Comparison of ENCODE assay signal across 8 mouse cellular contexts in the genomic region with DNA sequence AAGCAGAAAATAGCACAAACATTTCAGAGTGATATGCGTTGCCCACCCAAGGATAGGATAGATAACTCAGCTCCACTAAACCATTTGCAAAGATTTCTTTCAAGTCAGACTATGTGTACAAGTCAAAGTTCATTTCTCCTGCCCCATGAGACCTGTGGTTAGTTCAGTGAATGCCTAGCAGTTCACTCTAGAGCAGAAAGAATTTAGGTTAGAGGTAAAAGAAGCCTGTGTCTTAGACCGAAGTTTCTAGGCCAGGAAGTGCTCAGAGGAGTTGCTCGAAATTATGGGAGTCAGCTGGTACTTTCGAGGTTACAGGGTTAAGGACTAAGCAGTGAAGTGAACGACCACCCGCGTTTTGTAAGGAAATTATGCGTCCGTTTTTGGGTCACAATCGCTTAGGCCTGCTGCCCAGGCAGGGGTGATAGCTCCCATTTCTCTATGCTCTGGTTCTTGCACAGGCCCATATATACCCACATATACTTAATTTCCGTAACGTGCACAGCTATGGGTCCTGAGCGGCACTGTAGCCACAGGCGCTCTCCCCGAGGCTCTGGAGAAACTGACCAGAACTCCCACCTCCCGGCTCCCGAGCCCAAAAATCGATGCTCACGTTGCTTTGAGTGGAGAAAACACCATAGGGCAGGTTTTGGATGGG. TPM values are rescaled to one million over a fixed set of nuclear protein-coding genes. Genes with fewer than 3 reads are reported as not detected.
DNase-seq lines count a peak whose midpoint lies in the region; ATAC-seq and TF ChIP-seq lines count a peak whose summit lies in the region.

No protein-coding gene starts in this region.

- H3K4me1 ChIP-seq in lung, adult 2 months (ENCODE audit: control insufficient read depth, insufficient read depth, low read length): peaks cover 6% of the 10 kb centered on the region
- H3K4me1 ChIP-seq in cortical plate, adult 2 months (ENCODE audit: control insufficient read depth, insufficient read depth, low read length): peaks cover 2% of the 10 kb centered on the region; the same call in 1 of the 2 replicates
- H3K4me1 ChIP-seq in hindbrain, embryonic 10.5 days (replicated peaks): peaks cover 19% of the 10 kb centered on the region
- peaks cover 16% of the 10 kb centered on the region for H3K4me1 ChIP-seq in liver, embryonic 16.5 days (ENCODE audit: control insufficient read depth, low read depth, low read length)
- H3K4me1 ChIP-seq in stomach, embryonic 14.5 days (ENCODE audit: control insufficient read depth, insufficient read depth, low read length): 0 out of 2 replicates have a peak, but pooled peaks cover 4% of the 10 kb centered on the region

- H3K4me3 ChIP-seq in lung, adult 2 months (replicated peaks; ENCODE audit: extremely low read depth, low read depth, low read length): peak overlapping the region; percentile 95
- peak overlapping the region; percentile 85 for H3K4me3 ChIP-seq in cortical plate, adult 2 months (ENCODE audit: insufficient read depth, low read length)
- peak overlapping the region; percentile 73 for H3K4me3 ChIP-seq in hindbrain, embryonic 10.5 days
- H3K4me3 ChIP-seq in liver, embryonic 16.5 days (ENCODE audit: low read depth, low read length): peak overlapping the region; percentile 70
- peak overlapping the region; percentile 51 for H3K4me3 ChIP-seq in stomach, embryonic 14.5 days (ENCODE audit: low read depth, low read length)

- peak overlapping the region; percentile 95 for H3K4me2 ChIP-seq in liver, embryonic 16.5 days (ENCODE audit: low read depth, low read length)
- H3K4me2 ChIP-seq in stomach, embryonic 14.5 days (replicated peaks; ENCODE audit: low read depth, low read length): peak overlapping the region; percentile 93

- WGBS in lung, adult 2 months: 11% methylated on average over 19 of the region's 19 CpGs
- 11% methylated on average over 19 of the region's 19 CpGs for whole genome bisulfite sequencing in hindbrain, embryonic 10.5 days
- WGBS in liver, embryonic 16.5 days (ENCODE audit: insufficient replicate concordance): 8% methylated on average over 19 of the region's 19 CpGs
- 9% methylated on average over 19 of the region's 19 CpGs for WGBS in stomach, embryonic 14.5 days

- TF ChIP-seq POLR2A in lung, adult 2 months (IDR thresholded peaks at IDR 0.05; ENCODE audit: borderline replicate concordance, extremely low read depth, low read depth, low read length): no peak
- TF ChIP-seq POLR2A in cortical plate, adult 2 months (IDR thresholded peaks at IDR 0.05; ENCODE audit: extremely low read depth, insufficient read depth, low read length): no peak

- TF ChIP-seq CTCF in lung, adult 2 months (IDR thresholded peaks at IDR 0.05; ENCODE audit: insufficient read depth, low read length): no peak
- TF ChIP-seq CTCF in cortical plate, adult 2 months (IDR thresholded peaks at IDR 0.05; ENCODE audit: extremely low read depth, insufficient read depth, low read length): no peak

- H3K27ac ChIP-seq in cortical plate, adult 2 months (ENCODE audit: insufficient read depth, low read length): no peak overlapping the region
- peak overlapping the region; percentile 83 for H3K27ac ChIP-seq in hindbrain, embryonic 10.5 days
- H3K27ac ChIP-seq in liver, embryonic 16.5 days (ENCODE audit: low read length): peak overlapping the region; percentile 79
- H3K27ac ChIP-seq in stomach, embryonic 14.5 days (ENCODE audit: low read length): no peak overlapping the region

- no peak for ATAC-seq in liver, embryonic 16.5 days (ENCODE audit: low read depth)
- peak; percentile 16; the same call in 1 of the 2 replicates for ATAC-seq in stomach, embryonic 14.5 days (ENCODE audit: insufficient number of reproducible peaks, insufficient read depth, low FRiP score, low read depth)

- H3K9me3 ChIP-seq in hindbrain, embryonic 10.5 days: no peaks in the 10 kb centered on the region
- no peaks in the 10 kb centered on the region for H3K9me3 ChIP-seq in liver, embryonic 16.5 days (replicated peaks; ENCODE audit: control insufficient read depth, low read length)
- no peaks in the 10 kb centered on the region for H3K9me3 ChIP-seq in stomach, embryonic 14.5 days (ENCODE audit: control insufficient read depth, low read depth, low read length)

- no peaks in the 10 kb centered on the region for H3K36me3 ChIP-seq in hindbrain, embryonic 10.5 days
- H3K36me3 ChIP-seq in liver, embryonic 16.5 days (ENCODE audit: control insufficient read depth, insufficient read depth): no peaks in the 10 kb centered on the region
- no peaks in the 10 kb centered on the region; the same call in 1 of the 2 replicates for H3K36me3 ChIP-seq in stomach, embryonic 14.5 days (ENCODE audit: control insufficient read depth, insufficient read depth, low read length)

- peak overlapping the region; percentile 71 for H3K9ac ChIP-seq in liver, embryonic 16.5 days (ENCODE audit: low read depth, low read length)
- H3K9ac ChIP-seq in stomach, embryonic 14.5 days (replicated peaks; ENCODE audit: low read depth, low read length): no peak overlapping the region

- no peak for DNase-seq in lung, adult 2 months
- DNase-seq in lung, postnatal 14 days: no peak
- DNase-seq in hindbrain, embryonic 10.5 days (ENCODE audit: low spot score): no peak
- no peak for DNase-seq in urinary bladder, postnatal 25 days (ENCODE audit: low spot score)
- no peak for DNase-seq in layer of hippocampus, adult 11-12 months (ENCODE audit: low spot score)

- no peaks in the 10 kb centered on the region; the same call in 1 of the 2 replicates for H3K27me3 ChIP-seq in hindbrain, embryonic 10.5 days (ENCODE audit: insufficient read depth, poor library complexity, severe bottlenecking)
- H3K27me3 ChIP-seq in liver, embryonic 16.5 days (ENCODE audit: control insufficient read depth, insufficient read depth, low read depth, low read length): no peaks in the 10 kb centered on the region
- no peaks in the 10 kb centered on the region for H3K27me3 ChIP-seq in stomach, embryonic 14.5 days (ENCODE audit: control insufficient read depth, insufficient read depth, low read length)

RNA-seq across cellular contexts. Expression of a gene that starts 1.4 kb away (rescaled TPM):
- 46.4 and 51.1 TPM in 2 replicates for polyA plus RNA-seq in lung, adult 2 months (2012; rRNA removed)
- 46.2 and 47.0 TPM in 2 replicates for polyA plus RNA-seq in cortical plate, adult 2 months (2012; rRNA removed)
- polyA plus RNA-seq in hindbrain, embryonic 10.5 days (2016; fragmentation: Nextera tagmentation; extraction: Ambion mirVana): 3.7 and 4.4 TPM in 2 replicates
- polyA plus RNA-seq in liver, embryonic 16.5 days (2015; fragmentation: Nextera tagmentation; extraction: Ambion mirVana): 119 and 148 TPM in 2 replicates
- polyA plus RNA-seq in stomach, embryonic 14.5 days (2014; fragmentation: Nextera tagmentation; extraction: Ambion mirVana): 11.8 and 13.1 TPM in 2 replicates

Comparison
In these comparisons a context has a peak if more than half of its experiments do, and no peak if none do; other contexts are left out.
1. H3K27ac ChIP-seq: peak in hindbrain, embryonic 10.5 days (single experiment) and liver, embryonic 16.5 days (single experiment); none in cortical plate, adult 2 months (single experiment) and stomach, embryonic 14.5 days (single experiment).
2. Peak in every context shown above with its lines, with median percentiles within 50 percentile points of each other: H3K4me3 ChIP-seq.